Mouse (Mus musculus) stomach, postnatal 0 days (tissue): ENCODE measurements around the gene Galnt6. TPM values are rescaled to one million over a fixed set of nuclear protein-coding genes. Genes with fewer than 3 reads are reported as not detected.

ENCODE experiments used
- ATAC-seq: fragments of 200-750 bp; cut with Nextera tagmentation; 2 replicates; pipeline ENCODE4 v1.8.0; 2017; ENCODE audit not compliant: low FRiP score, low TSS enrichment
- DNase-seq: peaks from one replicate; pipeline ENCODE4 v3.0.0-alpha.2; 2016; ENCODE audit warnings: low spot score
- H3K27ac ChIP-seq: fragments of 300-500 bp; sonication (generic); replicated peaks from 2 replicates; pipeline ENCODE4 v1.5.1; 2014; ENCODE audit warnings: mild to moderate bottlenecking, control low read depth
- H3K27me3 ChIP-seq: fragments of 300-500 bp; sonication (generic); 2 replicates; pipeline ENCODE4 v1.6.1; 2014; ENCODE audit warnings: low read length; ENCODE audit not compliant: control insufficient read depth, insufficient read depth
- H3K36me3 ChIP-seq: fragments of 300-500 bp; sonication (generic); 2 replicates; pipeline ENCODE4 v1.6.1; 2014; ENCODE audit warnings: low read length, mixed read lengths; ENCODE audit not compliant: control insufficient read depth, insufficient read depth
- H3K4me1 ChIP-seq: fragments of 300-500 bp; sonication (generic); replicated peaks from 2 replicates; pipeline ENCODE4 v1.6.1; 2014; ENCODE audit warnings: antibody characterized with exemption; ENCODE audit not compliant: control insufficient read depth, insufficient read depth
- H3K4me2 ChIP-seq: fragments of 300-500 bp; sonication (generic); replicated peaks from 2 replicates; pipeline ENCODE4 v1.6.1; 2014; ENCODE audit warnings: low read depth, mild to moderate bottlenecking, control low read depth, moderate library complexity
- H3K4me3 ChIP-seq: fragments of 300-500 bp; sonication (generic); 2 replicates; pipeline ENCODE4 v1.5.1; 2014; ENCODE audit warnings: low read depth, low read length, control low read depth
- H3K9ac ChIP-seq: fragments of 300-500 bp; sonication (generic); 2 replicates; pipeline ENCODE4 v1.6.1; 2014; ENCODE audit warnings: mild to moderate bottlenecking, low read length, control low read depth, mixed read lengths
- H3K9me3 ChIP-seq: fragments of 300-500 bp; sonication (generic); 2 replicates; pipeline ENCODE4 v1.6.1; 2016; ENCODE audit warnings: low read length; ENCODE audit not compliant: control insufficient read depth
- CTCF ChIP-seq: IDR thresholded peaks from 2 replicates; pipeline ENCODE4 v1.5.1; 2016; ENCODE audit warnings: antibody characterized with exemption, low read depth, mild to moderate bottlenecking, moderate library complexity
- EP300 ChIP-seq: optimal IDR thresholded peaks from 2 replicates; pipeline ENCODE3; 2016; ENCODE audit warnings: antibody characterized with exemption
- WGBS: fragments of 180-500 bp; shearing (Covaris S2); extraction: QIAGEN DNeasy Blood & Tissue Kit; methylation state at CpG from one replicate; pipeline ENCODE4 v1.1.7; 2014; 5-methylcytosine and 5-hydroxymethylcytosine counted together
- polyA plus RNA-seq: library from polyadenylated mRNA; unstranded; fragments of >200 nt; fragmentation: Nextera tagmentation; extraction: Ambion mirVana; gene quantifications from 2 replicates; pipeline ENCODE4 v1.2.1, GENCODE M21; 2015

Gene Galnt6
- polyA plus RNA-seq, 1 experiment from 2014 or later: 11.0 TPM

- TF ChIP-seq CTCF (no peak), EP300 (no peak)
- Histone ChIP-seq H3K36me3 (no peaks in the 10 kb centered on the region), H3K27ac (0 out of 2 replicates have a peak overlapping the region, but pooled peaks have one; percentile 24), H3K9ac (no peak overlapping the region), H3K4me3 (no peak overlapping the region), H3K9me3 (no peaks in the 10 kb centered on the region), H3K4me1 (no peaks in the 10 kb centered on the region), H3K27me3 (no peaks in the 10 kb centered on the region), H3K4me2 (no peak overlapping the region)
- 7% methylated on average over 7 of the region's 7 CpGs for WGBS
- no peak for DNase-seq
- ATAC-seq: no peak
These were observed 62.9 kb downstream of the Galnt6 start for GRCm38 (mm10) chr15:100666219-100666696.

- Histone ChIP-seq H3K4me2 (no peak overlapping the region), H3K9ac (no peak overlapping the region), H3K27ac (no peak overlapping the region), H3K4me1 (no peaks in the 10 kb centered on the region), H3K9me3 (no peaks in the 10 kb centered on the region), H3K36me3 (no peaks in the 10 kb centered on the region), H3K4me3 (no peak overlapping the region), H3K27me3 (no peaks in the 10 kb centered on the region)
- DNase-seq (no peak), ATAC-seq (no peak)
- 30% methylated on average over 9 of the region's 9 CpGs for WGBS
- no peak for TF ChIP-seq CTCF
- TF ChIP-seq EP300: no peak
These were observed 63.6 kb downstream of the Galnt6 start for GRCm38 (mm10) chr15:100665411-100666218.

- ATAC-seq: no peak
These were observed 64.3 kb downstream of the Galnt6 start for GRCm38 (mm10) chr15:100664813-100665274.

GRCm38 (mm10) chr15:100660805-100661204 is 68.4 kb downstream of the Galnt6 start:
- Histone ChIP-seq H3K4me2 (no peak overlapping the region), H3K4me3 (no peak overlapping the region), H3K9me3 (no peaks in the 10 kb centered on the region), H3K36me3 (no peaks in the 10 kb centered on the region), H3K9ac (no peak overlapping the region), H3K4me1 (no peaks in the 10 kb centered on the region), H3K27ac (no peak overlapping the region), H3K27me3 (no peaks in the 10 kb centered on the region)
- no peak for TF ChIP-seq CTCF
- no peak for TF ChIP-seq EP300
- DNase-seq: no peak
- 87% methylated on average over 5 of the region's 5 CpGs for WGBS
- no peak for ATAC-seq

More at GRCm38 (mm10) chr15:100664813-100665274, 64.3 kb downstream of the Galnt6 start:
- no peak overlapping the region for H3K4me3 ChIP-seq
- WGBS: 68% methylated on average over 9 of the region's 9 CpGs
- H3K36me3 ChIP-seq: no peaks in the 10 kb centered on the region
- no peak for TF ChIP-seq EP300
- no peak for TF ChIP-seq CTCF
- H3K9me3 ChIP-seq: no peaks in the 10 kb centered on the region
- no peak overlapping the region for H3K9ac ChIP-seq
- DNase-seq: no peak
- no peak overlapping the region for H3K27ac ChIP-seq
- no peaks in the 10 kb centered on the region for H3K27me3 ChIP-seq
- H3K4me1 ChIP-seq: no peaks in the 10 kb centered on the region
- H3K4me2 ChIP-seq: no peak overlapping the region

- DNase-seq: no peak
- 85% methylated on average over 9 of the region's 9 CpGs for WGBS
- Histone ChIP-seq H3K36me3 (no peaks in the 10 kb centered on the region), H3K27me3 (no peaks in the 10 kb centered on the region), H3K4me2 (no peak overlapping the region), H3K9ac (no peak overlapping the region), H3K4me1 (no peaks in the 10 kb centered on the region), H3K9me3 (no peaks in the 10 kb centered on the region), H3K4me3 (no peak overlapping the region), H3K27ac (no peak overlapping the region)
- TF ChIP-seq EP300 (no peak), CTCF (no peak)
- ATAC-seq: no peak
These were observed 68.9 kb downstream of the Galnt6 start for GRCm38 (mm10) chr15:100660306-100660705.

GRCm38 (mm10) chr15:100655201-100655600 is 74.0 kb downstream of the Galnt6 start:
- Histone ChIP-seq H3K4me2 (no peak overlapping the region), H3K27ac (no peak overlapping the region), H3K9ac (no peak overlapping the region), H3K9me3 (no peaks in the 10 kb centered on the region), H3K4me3 (no peak overlapping the region), H3K27me3 (no peaks in the 10 kb centered on the region), H3K4me1 (no peaks in the 10 kb centered on the region), H3K36me3 (no peaks in the 10 kb centered on the region)
- WGBS: 81% methylated on average over 5 of the region's 5 CpGs
- TF ChIP-seq EP300 (no peak), CTCF (no peak)
- DNase-seq (no peak), ATAC-seq (no peak)
